Mouse (Mus musculus) B cell, adult 2 months (primary cell): ENCODE data around the gene Trim40.
"Not testable (repeated sequence)": the region's sequence is repeated elsewhere in the genome, so short reads cannot be mapped to it uniquely, and the experiment has no call there.

Source experiments
- DNase-seq, 2 experiments: peaks; one replicate each; pipeline ENCODE4 v3.0.0; 2022

Trim40 gene

DNA sequence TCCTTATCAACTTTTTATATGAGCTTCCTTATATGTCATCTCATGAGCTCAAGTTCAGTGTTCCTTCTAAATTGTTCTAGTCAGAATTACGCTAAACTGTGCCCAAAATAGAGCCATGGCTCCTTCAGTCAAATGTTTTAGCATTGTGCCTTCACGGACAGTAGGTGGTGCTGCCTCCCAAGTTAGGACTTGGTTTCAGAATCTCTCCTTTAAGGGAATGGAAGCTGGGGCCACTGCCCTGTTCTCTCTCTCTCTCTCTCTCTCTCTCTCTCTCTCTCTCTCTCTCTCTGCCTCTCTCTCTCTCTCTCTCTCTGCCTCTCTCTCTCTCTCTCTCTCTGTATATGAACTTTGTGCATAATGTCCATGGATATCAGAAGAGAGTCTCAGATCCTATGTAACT is 2.4 kb upstream of the Trim40 start:
- peak; percentile 46 to 50 for DNase-seq

DNA sequence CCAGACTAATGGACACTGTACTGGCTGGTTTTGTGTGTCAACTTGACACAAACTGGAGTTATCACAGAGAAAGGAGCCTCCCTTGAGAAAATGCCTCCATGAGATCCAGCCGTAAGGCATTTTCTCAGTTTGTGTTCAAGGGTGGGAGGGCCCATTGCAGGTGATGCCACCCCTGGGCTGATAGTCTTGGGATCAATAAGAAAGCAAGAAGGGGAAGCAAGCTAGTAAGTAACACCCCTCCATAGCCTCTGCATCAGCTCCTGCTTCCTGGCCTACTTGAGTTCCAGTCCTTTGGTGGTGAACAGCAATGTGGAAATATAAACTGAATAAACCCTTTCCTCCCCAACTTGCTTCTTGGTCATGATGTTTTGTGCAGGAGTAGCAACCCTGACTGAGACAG is 1.6 kb upstream of the Trim40 start:
- DNase-seq: not testable (repeated sequence)

DNA sequence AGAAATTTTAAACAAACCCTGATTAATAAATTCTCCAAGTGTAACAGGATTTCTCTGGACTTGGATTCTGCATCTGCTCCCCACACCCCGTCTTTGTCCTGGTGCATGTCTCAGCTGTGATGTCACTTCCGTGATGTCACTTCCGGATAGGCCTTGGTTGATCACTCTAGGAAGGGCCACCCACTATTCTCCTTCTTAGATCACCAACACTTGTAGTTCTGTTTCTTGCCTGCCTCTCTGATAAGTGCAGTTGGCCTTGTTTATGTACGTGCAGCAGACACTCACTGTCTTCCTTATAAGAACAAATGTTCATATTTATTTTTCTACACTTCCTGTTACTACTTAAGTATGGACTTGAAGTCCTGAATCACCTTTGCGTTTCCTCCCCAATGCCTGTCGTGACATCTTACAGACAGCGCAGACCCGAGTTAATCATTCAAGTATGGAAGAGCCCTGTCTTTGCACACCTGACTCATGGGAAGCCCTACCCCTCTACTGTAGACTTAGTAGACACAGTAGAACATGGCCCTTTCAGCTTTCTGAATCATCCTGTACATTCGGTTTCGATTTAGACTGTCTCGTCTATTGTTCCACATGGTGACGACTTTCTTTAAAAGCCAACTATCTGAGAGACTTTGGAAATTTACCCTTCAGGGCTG is 4.7 kb downstream of the Trim40 start:
- DNase-seq: no peak

DNA sequence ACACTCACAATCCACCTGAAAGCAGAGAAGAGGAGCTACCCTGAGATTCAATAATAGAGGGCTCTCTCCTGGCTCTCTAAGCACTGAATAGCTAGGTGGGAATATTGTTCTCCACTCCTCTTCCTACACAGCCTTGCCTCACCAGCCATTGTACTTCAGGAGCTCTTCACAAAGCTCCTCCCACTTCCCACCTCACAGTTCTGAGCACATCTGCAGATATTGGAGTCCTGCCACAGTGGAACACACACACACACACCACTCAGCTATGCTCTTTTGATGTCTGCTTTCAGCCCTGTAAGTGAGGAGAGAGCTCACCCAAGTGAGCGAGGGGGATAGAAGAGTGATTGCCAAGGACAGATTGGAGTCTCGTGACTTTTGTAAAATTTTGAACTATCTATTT is 6.6 kb downstream of the Trim40 start:
- DNase-seq: no peak

DNA sequence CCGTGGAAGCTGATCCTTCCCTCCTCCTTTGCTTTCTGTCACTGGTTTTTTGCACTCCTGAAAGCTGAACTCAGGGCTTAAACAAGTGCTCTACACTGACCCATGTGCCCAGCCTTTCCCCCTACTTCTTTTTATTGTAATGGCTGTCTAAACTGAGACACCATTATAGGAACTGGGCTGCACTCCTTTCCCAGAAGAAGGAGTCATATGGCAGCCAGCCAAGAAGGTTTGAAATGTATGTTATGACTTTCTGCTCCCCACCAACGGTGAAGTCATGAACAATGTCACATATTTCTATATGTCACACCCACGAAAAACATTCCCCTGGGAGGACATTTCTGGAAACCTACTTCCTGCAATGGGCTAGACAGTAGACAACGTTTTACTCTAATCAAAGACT is 15.3 kb downstream of the Trim40 start:
- DNase-seq: no peak

DNA sequence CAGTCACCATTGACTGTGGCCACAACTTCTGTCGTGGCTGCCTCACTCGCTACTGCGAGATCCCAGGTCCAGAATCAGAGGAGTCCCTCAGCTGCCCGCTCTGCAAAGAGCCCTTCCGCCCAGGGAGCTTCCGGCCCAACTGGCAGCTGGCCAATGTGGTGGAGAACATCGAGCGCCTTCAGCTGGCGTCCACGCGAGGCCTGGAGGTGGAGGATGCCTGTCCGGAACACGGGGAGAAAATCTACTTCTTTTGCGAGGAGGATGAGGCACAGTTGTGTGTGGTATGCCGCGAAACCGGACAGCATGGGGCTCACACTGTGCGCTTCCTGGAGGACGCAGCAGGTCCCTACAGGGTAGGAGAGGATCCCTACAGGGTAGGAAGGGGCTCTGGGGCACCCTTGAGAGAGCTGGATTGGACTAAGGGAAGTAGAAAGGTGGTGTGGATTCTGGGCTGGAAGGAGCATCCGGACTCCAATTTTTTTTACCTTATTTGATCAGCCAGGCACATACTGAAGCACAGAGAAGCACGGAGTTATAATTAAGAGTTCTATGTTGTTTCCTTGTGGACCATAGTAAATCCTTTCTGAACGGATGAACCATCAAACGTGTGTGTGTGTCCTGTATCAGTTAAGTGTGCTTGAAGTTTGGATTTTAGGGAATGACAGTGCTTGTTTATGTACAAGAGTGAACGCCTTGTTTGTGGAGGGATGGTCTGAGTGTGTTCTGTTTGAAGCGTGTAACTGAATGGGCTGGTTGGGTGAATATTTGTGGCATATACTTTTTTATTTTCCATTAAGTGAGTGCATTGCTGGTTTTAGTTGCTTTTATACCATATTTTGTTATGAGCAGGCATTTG is 19.7 kb downstream of the Trim40 start:
- DNase-seq: no peak

DNA sequence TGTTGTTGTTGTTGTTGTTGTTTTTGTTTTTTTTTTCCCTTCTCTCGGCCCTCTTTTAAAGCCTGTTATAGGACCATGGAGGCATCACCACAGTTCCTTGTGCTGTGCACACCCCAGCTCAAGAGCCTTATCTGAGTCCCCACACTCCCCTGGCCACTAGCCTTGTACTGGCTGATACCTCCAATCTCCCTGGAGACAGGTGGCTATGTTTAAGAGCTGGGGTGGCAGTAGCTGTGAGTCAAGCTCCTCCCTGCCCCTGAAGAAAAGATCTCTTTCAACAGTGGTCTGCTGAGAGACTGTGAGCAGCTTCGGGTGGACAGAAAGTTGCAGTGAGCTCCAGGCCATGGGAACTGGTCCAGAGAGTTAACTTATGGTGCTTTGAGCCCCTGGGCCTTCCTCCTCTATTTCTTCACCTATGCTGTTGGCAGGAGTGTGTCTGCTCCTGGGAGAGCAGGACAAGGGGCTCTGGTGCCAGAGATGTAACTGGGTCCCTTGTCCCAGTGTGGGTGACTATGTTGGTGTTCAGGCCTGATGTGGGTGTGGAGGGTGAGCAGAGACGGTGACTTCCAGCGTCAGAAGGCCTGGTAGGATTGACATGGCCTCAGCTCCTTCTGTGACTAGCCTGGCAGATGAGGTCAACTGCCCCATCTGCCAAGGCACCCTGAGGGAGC is 20.5 kb downstream of the Trim40 start, which contains the start of gene Trim10:
Gene Trim10, plus strand, starts transcription at position 291 of the 671 bp plus-strand sequence.
- no peak for DNase-seq

DNA sequence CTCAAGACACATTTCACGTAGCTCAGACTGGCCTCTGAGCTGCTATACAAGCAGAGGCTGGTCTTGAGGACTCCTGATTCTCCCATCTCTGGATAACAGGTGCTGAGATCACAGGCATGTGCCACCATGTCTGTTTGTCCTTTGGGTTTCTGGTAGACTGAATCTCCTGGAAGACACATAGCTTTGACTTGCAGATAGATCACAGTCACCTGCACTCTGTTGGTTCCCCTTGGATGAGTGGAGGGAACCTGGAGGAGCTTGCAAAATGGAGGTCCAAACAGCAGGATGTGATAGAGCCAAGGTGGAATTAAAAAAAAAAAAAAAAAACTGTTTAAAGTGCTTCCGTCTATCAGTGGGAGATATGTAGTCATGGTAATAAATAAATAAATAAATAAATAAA is 21.1 kb downstream of the Trim40 start:
- DNase-seq: no peak

DNA sequence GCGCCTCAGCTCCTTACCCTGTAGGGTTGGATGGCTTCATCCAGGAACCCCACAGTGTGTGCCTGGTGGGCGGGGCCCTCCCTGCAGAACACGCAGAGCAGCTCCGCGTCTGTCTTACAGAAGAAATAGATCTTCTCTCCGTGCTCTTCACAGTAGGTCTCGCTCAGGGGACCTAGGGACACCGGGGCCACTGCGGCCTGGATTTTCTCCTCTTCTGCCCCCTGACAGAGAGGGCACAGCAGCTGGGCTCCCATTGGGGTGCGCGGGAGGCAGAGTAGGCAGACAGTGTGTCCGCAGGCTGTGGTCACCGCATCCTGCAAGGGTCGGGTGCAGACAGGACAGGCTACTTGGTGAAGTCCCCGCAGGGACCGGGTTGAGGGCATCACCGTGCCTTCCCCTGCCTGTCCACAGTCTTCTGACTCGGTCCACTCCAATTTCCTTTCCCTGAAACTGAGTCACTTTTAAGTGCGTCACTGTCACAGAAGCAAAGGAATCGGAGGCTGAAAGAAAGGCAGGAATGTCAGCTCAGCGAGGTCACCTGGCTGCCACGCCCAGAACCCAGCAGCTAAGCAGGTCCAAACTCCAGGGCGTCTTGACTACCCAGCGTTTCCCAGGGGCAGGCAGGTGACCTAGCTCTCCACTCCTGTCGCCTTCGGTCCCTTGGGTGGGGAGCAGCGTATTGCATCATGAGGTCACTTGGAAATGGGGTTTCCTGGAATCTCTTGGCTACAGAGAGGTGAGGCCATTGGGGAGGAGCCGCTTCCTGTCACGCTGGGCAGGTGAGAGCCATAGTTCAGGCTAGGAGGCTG is 23.0 kb downstream of the Trim40 start, which contains the start of gene Trim15:
Gene Trim15, minus strand, starts transcription at position 492 of the 809 bp plus-strand sequence.
- DNase-seq: no peak

DNA sequence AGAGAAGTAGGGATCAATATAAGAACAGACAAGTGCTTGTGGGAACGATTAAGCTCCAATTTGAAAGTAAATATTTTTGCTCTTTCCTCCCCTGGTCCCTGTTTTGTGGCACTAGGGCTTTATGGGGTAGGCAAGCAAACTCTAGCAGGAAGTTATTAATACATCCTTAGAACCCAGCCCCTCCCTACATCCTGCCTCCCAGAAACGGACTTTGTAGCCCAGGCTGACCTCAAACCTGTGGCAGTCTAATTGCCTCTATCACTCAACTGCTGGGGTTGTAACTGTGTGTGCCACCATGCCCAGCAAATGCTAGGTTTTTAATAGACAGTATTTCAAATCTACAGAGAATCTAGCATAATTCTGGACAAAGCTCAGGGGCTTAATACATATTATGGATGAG is 28.2 kb downstream of the Trim40 start:
- DNase-seq: no peak

DNA sequence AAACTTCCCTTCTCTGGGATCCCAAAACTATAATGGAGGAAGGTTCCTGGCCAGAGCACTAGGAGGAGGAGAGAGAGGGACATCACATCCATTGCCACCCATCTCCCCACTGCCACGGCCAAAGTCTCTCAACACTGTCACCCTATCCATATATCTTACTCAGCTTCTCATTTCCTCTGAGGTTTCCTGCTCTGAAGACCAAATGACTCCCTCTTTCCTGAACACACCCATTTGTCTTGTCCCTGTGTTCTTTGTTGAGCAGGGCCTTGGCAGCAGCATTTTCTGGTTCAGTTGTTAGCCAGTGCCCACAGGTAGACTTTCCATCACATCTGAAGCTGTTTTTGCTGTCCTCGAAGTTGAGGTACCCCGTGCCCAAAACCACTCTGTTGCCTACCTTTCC is 31.7 kb downstream of the Trim40 start:
- DNase-seq: no peak

DNA sequence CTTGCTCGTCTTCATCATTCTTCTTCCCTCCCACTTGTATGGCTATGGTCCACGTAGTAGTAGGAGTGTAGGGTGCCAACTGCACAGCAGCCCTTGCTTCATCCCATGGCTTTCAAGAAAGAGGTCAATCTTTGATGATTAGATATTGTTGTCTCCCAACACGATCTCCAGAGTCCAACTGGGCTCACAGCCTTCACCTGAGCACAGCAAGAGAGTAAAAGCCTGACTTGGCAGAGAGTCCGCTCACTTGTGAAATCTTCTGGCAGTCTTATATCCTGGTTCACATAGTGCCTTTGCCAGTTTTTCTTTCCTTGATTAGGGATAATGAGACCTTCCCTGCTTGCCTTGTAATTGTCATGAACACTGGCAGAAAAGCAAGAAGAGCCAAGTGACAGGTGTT is 33.7 kb downstream of the Trim40 start:
- DNase-seq: no peak

DNA sequence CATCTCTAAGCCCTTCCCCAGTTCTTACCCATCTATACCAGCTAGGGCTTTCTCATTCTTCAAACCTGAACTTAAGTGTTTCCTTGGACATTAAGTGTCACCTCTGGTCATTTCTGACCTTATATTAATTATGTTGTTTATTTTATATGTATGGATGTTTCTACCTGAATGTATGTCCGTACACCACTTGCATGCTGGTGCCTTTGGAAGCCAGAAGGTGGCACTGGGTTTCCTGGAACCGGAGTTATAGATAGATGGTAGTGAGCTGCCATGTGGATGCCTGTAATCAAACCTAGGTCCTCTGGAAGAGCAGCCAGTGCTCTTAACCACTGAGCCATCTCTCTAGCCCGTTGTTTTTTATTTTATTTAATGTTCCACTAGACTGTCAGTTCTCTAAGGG is 34.4 kb downstream of the Trim40 start:
- DNase-seq: no peak

DNA sequence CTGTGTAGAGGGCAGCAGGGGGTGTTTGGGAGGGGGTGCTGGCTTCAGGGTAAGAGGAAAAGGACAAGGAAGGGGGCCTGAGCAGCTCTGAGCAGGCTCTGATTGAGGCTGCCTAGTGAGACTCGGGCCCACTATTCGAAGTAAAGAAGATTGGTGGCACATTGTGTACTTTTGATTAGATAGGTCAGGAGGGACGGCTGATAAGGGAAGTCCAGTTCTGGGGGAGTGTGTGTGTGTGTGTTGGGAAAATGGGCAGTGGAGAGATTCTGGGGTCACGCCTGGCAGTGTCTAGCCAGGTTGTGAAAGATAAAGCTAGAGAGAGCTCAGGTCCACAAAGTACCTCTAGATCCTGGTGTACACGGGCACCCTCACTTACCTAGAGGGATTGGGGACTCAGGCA is 38.3 kb downstream of the Trim40 start:
- DNase-seq: no peak

DNA sequence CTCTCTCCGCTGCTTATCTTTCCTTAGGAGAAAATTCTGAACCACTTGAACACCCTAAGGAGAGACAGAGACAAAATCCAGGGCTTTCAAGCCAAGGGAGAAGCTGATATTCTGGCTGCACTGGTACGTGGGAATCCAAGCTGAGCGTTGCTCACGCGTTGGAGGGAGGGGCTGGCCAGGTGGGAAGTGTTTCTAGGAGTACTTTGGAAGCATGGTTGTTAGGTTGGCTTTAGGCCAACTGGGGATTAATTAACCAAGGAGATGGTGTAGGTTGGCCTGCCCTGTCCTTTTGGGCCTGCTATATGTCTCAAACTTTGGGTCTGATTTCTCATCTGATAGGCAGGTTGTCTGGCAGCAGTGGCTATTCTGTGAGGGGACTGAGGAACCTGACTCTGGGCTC is 38.7 kb downstream of the Trim40 start:
- DNase-seq: no peak

DNA sequence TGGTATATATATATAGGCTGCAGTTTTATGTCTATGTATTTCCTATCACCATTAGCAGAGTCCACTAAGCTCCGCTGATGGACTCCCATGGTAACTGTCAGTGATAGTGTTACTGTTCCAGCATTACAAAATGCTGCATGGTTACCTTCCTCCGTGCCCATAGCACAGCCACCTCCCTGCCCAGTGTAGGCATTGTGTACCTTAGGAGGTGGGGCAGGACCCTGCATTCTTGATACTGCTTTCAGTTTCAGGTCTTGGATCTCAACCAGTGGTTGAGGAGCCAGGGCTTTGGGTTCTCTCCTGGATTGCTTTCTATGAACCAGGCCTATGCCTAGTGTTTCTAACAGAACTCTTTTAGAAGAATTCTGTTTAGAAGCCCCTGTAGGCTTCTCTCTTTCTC is 39.9 kb downstream of the Trim40 start:
- no peak for DNase-seq

DNA sequence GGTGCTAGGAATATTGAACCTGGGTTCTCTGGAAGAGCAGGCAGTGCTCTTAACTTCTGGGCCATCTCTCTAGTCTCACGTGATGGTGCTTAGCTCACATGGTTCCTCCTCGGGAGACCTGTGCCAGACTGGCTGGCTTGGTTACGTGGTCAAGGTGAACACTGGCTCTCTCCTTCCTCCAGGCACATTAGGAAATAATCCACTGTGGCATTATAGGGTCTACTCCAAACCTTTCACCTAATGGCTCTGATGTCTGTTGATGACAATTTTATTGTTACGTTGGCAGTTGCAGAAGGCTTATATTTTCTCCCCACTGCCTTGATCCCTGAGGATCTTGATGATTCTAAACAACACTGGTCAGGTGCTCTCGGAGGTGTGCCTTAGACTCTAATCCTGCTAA is 41.0 kb downstream of the Trim40 start:
- DNase-seq: no peak

DNA sequence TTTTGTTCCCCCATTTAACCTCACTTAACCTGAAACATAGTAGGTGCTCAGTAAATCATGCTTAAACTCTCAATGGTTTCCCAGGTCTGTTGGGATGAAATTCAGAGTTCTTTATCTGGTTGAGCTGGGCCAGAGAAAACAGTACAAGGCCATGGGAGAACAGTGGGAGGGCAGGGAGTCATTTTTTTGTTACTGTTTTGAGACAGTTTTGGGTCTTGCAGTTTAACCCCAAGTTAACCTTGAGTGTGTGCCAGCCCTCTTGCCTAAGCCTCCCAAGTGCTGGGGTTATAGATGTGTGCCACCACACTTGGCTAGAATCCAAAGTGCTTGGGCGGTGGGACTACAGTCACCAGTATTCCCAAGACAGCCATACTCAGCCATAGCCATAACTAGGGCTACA is 45.2 kb downstream of the Trim40 start:
- DNase-seq: no peak

DNA sequence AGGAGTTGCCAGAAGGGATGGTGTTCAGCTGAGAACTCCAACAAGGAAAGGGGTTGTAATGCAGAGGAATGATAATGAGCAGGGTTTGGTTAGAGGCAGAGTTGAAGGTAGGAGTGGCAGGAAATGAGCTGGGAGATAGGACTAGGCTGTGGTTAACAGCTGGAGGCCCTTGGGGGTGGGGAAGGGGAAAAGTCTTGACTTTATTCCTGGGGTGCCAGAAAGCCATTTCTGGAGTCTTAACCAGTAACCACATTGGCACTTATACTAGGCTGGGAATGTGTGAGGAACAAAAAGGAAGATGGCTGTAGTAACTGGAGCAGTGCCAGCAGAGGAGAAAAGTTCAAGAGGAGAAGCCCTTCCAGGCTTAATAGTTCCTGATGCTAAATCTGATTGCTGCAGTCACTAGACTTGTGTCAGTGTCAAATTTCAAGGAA is 45.6 kb downstream of the Trim40 start:
- DNase-seq: no peak

DNA sequence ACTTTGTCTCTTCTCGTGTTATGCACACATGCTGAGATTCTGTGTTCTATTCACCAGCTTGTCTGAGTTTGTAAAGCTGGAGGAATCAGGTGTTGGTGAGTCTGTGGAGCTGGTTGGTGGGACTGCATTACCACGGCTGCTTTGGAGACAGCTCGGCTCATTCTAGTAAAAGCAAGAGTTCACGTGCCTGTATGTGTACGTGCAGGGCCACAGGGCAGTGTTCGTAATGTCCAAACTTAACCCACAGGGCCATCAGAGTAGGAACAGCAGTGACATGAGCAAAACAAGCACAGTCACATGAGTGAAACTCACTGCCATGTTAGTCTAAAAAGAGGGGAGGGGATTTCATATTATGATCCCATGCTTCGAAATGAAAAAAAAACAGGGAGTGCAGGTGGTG is 46.2 kb downstream of the Trim40 start:
- DNase-seq: no peak

DNA sequence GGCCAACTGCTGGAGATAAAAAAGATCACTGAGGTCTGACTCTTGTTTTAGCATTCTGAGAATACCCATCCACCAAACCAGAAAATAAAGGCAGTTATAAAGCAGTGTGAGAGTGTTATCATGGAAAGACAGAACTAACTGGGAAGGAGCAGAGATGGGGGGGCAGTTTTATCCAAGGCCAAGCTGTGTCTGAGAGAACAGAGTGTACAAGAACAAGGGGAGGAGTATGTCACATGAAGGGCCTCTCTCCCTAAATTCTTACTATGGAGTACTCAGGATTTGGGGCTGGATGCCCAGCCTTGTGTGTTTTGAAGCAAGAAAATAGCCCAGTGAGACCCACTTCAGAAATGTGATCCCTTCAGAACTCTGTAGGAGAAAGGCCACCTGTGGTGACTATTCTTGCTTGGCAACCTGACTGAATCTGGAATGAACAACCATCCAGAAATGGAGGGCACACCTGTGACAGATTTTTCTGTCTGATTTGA is 48.9 kb downstream of the Trim40 start:
- DNase-seq: no peak

DNA sequence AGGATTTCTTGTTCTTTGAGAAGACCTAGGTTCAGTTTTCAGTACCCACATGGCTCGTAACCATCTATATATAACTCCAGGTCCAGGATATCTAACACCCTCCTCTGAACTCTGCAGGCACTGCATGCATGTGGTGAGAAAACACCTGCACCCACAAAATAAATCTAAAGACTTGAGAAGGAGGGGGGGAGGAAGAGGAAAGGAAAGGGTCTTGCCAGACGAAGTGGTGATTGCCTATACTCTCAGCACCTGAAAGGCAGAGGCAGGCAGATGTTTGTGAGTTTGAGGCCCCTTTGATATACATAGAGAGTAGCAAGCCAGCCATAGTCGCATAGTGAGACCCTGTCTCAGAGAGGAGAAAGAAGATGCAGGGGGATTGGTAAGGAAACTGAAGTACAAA is 50.0 kb downstream of the Trim40 start:
- no peak for DNase-seq

DNA sequence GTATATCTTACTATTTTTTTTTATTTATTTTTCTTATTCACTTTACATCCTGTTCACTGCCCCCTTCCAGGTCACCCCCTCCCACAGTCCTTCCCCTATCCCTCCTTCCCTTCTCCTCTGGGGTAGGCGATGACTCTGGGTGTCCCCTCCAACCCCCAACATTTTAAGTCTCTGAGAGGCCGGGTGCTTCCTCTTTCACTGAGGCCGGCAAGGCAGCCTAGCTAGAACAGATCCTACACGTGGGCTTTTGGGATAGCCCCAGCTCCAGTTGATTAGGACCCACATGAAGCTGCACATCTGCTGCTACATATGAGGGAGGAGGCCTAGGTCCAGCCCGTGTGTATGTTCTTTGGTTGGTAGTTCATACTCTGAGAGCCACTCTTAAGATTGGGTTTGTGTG is 50.9 kb downstream of the Trim40 start:
- no peak for DNase-seq
